Mouse (Mus musculus): ENCODE measurements around the gene Ano4.

DNA sequence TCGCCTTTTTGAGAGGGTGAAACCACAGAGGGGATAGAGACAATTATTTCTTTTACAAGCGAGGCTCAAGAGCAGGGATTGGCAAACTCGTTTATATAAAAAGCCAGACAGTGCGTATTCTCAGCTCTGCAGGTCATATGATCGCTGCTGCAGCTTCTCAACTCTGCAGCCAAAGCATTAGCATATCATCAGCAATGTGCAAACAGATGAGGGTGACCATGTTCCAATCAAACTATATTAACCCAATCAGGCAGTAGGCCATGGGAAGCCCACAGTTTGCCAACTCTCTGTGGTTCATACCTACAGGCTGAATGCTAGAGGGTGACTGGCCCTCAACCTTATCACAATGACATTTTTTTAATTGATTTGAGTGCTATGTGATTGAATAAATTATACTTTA, 64.2 kb downstream of the Ano4 start:
- TF ChIP-seq CTCF (IDR thresholded peaks at IDR 0.05; ENCODE audit: control insufficient read depth, insufficient read depth, insufficient replicate concordance, low read depth, low read length) = no peak
- no peak for TF ChIP-seq POLR2A (IDR thresholded peaks at IDR 0.05; ENCODE audit: control insufficient read depth, low read depth, low read length)

Data from testis, adult 2 months (tissue).